Mouse (Mus musculus) midbrain, embryonic 12.5 days (tissue): Measurements from ENCODE around the gene Vbp1. TPM values are rescaled to one million over a fixed set of nuclear protein-coding genes. Genes with fewer than 3 reads are reported as not detected.
"Not testable (repeated sequence)": the region's sequence is repeated elsewhere in the genome, so short reads cannot be mapped to it uniquely, and the experiment has no call there.

Source experiments
- ATAC-seq: fragments of 200-750 bp; cut with Nextera tagmentation; 2 replicates; pipeline ENCODE4 v1.8.0; 2017; ENCODE audit warnings: low read depth, moderate TSS enrichment, moderate library complexity; ENCODE audit not compliant: low FRiP score
- H3K27ac ChIP-seq: fragments of 300-500 bp; sonication (generic); replicated peaks from 2 replicates; pipeline ENCODE4 v1.5.1; 2016; ENCODE audit warnings: mild to moderate bottlenecking
- H3K27me3 ChIP-seq: fragments of 300-500 bp; sonication (generic); 2 replicates; pipeline ENCODE4 v1.6.1; 2016; ENCODE audit warnings: mild to moderate bottlenecking
- H3K36me3 ChIP-seq: fragments of 300-500 bp; sonication (generic); 2 replicates; pipeline ENCODE4 v1.6.1; 2016
- H3K4me1 ChIP-seq: fragments of 300-500 bp; sonication (generic); 2 replicates; pipeline ENCODE4 v1.6.1; 2016
- H3K4me2 ChIP-seq: fragments of 300-500 bp; sonication (generic); replicated peaks from 2 replicates; pipeline ENCODE4 v1.6.1; 2016; ENCODE audit warnings: mild to moderate bottlenecking, moderate library complexity
- H3K4me3 ChIP-seq: fragments of 300-500 bp; sonication (generic); 2 replicates; pipeline ENCODE4 v1.5.1; 2016; ENCODE audit warnings: mild to moderate bottlenecking
- H3K9ac ChIP-seq: fragments of 300-500 bp; sonication (generic); replicated peaks from 2 replicates; pipeline ENCODE4 v1.6.1; 2016; ENCODE audit warnings: mild to moderate bottlenecking, moderate library complexity
- H3K9me3 ChIP-seq: fragments of 300-500 bp; sonication (generic); 2 replicates; pipeline ENCODE4 v1.6.1; 2016; ENCODE audit warnings: mild to moderate bottlenecking
- WGBS: fragments of 180-500 bp; shearing (Covaris S2); methylation state at CpG from one replicate; pipeline ENCODE4 v1.1.7; 2016; 5-methylcytosine and 5-hydroxymethylcytosine counted together
- polyA plus RNA-seq: library from polyadenylated mRNA; unstranded; fragments of >200 nt; fragmentation: Nextera tagmentation; extraction: Ambion mirVana; gene quantifications from 2 replicates; pipeline ENCODE4 v1.2.1, GENCODE M21; 2016

The Vbp1 gene
- 249 and 258 TPM in 2 replicates for polyA plus RNA-seq

GRCm38 (mm10) chrX:75514179-75514972, at the start of gene Vbp1:
Vbp1 (plus strand) TSS chrX:75514299.
- Histone ChIP-seq H3K36me3 (no peaks in the 10 kb centered on the region), H3K4me1 (no peaks in the 10 kb centered on the region), H3K27ac (peak within 1 kb of the TSS; percentile 91), H3K4me3 (peak within 1 kb of the TSS; percentile 57), H3K27me3 (no peaks in the 10 kb centered on the region), H3K4me2 (peak within 1 kb of the TSS; percentile 38), H3K9ac (peak within 1 kb of the TSS; percentile 64), H3K9me3 (no peaks in the 10 kb centered on the region)
- WGBS = 17% methylated on average over 37 of the region's 37 CpGs
- ATAC-seq = peak; percentile 99

GRCm38 (mm10) chrX:75475182-75475644, 38.9 kb upstream of the Vbp1 start:
- not testable (repeated sequence) for H3K27me3 ChIP-seq, H3K4me1 ChIP-seq, H3K9me3 ChIP-seq, H3K36me3 ChIP-seq
- Histone ChIP-seq H3K27ac (0 out of 2 replicates have a peak overlapping the region, but pooled peaks have one; percentile 42), H3K9ac (0 out of 2 replicates have a peak overlapping the region, but pooled peaks have one; percentile 39), H3K4me2 (peak overlapping the region; percentile 40), H3K4me3 (peak overlapping the region; percentile 38)
- peak; percentile 97 for ATAC-seq
- WGBS = 19% methylated on average over 37 of the region's 37 CpGs

- Histone ChIP-seq H3K9me3 (no peaks in the 10 kb centered on the region), H3K4me1 (no peaks in the 10 kb centered on the region), H3K9ac (no peak overlapping the region), H3K36me3 (no peaks in the 10 kb centered on the region), H3K4me2 (no peak overlapping the region), H3K27me3 (no peaks in the 10 kb centered on the region), H3K4me3 (no peak overlapping the region), H3K27ac (no peak overlapping the region)
- ATAC-seq = no peak
- 89% methylated on average over 1 of the region's 1 CpGs for WGBS
Measured at GRCm38 (mm10) chrX:75489886-75490285, 24.2 kb upstream of the Vbp1 start.

- peak overlapping the region; percentile 38 for H3K4me2 ChIP-seq
- H3K27ac ChIP-seq = no peak overlapping the region
- H3K9me3 ChIP-seq = no peaks in the 10 kb centered on the region
- no peak overlapping the region for H3K9ac ChIP-seq
- 0 out of 2 replicates have a peak overlapping the region, but pooled peaks have one; percentile 21 for H3K4me3 ChIP-seq
- H3K4me1 ChIP-seq = no peaks in the 10 kb centered on the region
- no peak for ATAC-seq
- H3K36me3 ChIP-seq = no peaks in the 10 kb centered on the region
- 51% methylated on average over 3 of the region's 3 CpGs for WGBS
- H3K27me3 ChIP-seq = no peaks in the 10 kb centered on the region
Measured at GRCm38 (mm10) chrX:75513787-75514178, 316 bp upstream of the Vbp1 start.

GRCm38 (mm10) chrX:75577582-75578324, 63.7 kb downstream of the Vbp1 start, which contains the start of gene Rab39b:
Rab39b (minus strand) TSS chrX:75578231.
- Histone ChIP-seq H3K27me3 (no peaks in the 10 kb centered on the region), H3K9ac (peak within 1 kb of the TSS; percentile 60), H3K9me3 (no peaks in the 10 kb centered on the region), H3K4me2 (peak within 1 kb of the TSS; percentile 46), H3K27ac (peak within 1 kb of the TSS; percentile 81), H3K36me3 (0 out of 2 replicates have a peak, but pooled peaks cover 3% of the 10 kb centered on the region), H3K4me1 (no peaks in the 10 kb centered on the region), H3K4me3 (peak within 1 kb of the TSS; percentile 58)
- 24% methylated on average over 40 of the region's 41 CpGs for WGBS
- peak; percentile 97 for ATAC-seq

GRCm38 (mm10) chrX:75578539-75578938, 64.4 kb downstream of the Vbp1 start:
- ATAC-seq = no peak
- Histone ChIP-seq H3K4me1 (no peaks in the 10 kb centered on the region), H3K9me3 (no peaks in the 10 kb centered on the region), H3K4me2 (no peak overlapping the region), H3K4me3 (no peak overlapping the region), H3K9ac (no peak overlapping the region), H3K27me3 (no peaks in the 10 kb centered on the region), H3K27ac (no peak overlapping the region), H3K36me3 (0 out of 2 replicates have a peak, but pooled peaks cover 3% of the 10 kb centered on the region)
- 76% methylated on average over 2 of the region's 2 CpGs for WGBS

Other genes starting within 250 kb of the Vbp1 start
- 35.1 and 36.6 TPM in 2 replicates for gene Fundc2, start 131.9 kb upstream of the Vbp1 start, polyA plus RNA-seq
- gene F8, start 131.7 kb upstream of the Vbp1 start, polyA plus RNA-seq = 1.9 TPM in 2 replicates
- 24.7 and 25.0 TPM in 2 replicates for gene Cmc4, start 97.7 kb upstream of the Vbp1 start, polyA plus RNA-seq
- gene Mtcp1, start 97.7 kb upstream of the Vbp1 start, polyA plus RNA-seq = 11.6 and 13.5 TPM in 2 replicates
- 56.5 and 56.8 TPM in 2 replicates for gene Brcc3, start 97.7 kb upstream of the Vbp1 start, polyA plus RNA-seq
- gene Rab39b, start 63.9 kb downstream of the Vbp1 start, polyA plus RNA-seq = 21.3 and 23.8 TPM in 2 replicates